Comparison of ENCODE assay signal across 9 mouse cellular contexts in genomic region chr7:97079145-97079544, GRCm38 (mm10). TPM values are rescaled to one million over a fixed set of nuclear protein-coding genes. Genes with fewer than 3 reads are reported as not detected.
A peak's percentile ranks its signal among the peaks of the same experiment; 100 is the strongest.
DNase-seq lines count a peak whose midpoint lies in the region; ATAC-seq and TF ChIP-seq lines count a peak whose summit lies in the region.
"Had no signal": no experiment of that assay in that cellular context is flagged by ENCODE, and none has a peak within 500 bp of the region (broad histone marks: within the 10 kb centered on the region; RNA-seq: fewer than 3 reads in every experiment).

No protein-coding gene starts in this region.

- H3K4me3 ChIP-seq in liver, embryonic 14.5 days (ENCODE audit: insufficient read depth in 1 of 2, low read depth in 2 of 2, low read length in 2 of 2) = no peak overlapping the region
- H3K4me3 ChIP-seq in kidney, embryonic 15.5 days (replicated peaks) = no peak overlapping the region
- no peak overlapping the region for H3K4me3 ChIP-seq in lung, postnatal 0 days (ENCODE audit: low read depth, low read length)
- H3K4me3 ChIP-seq: embryonic facial prominence, embryonic 12.5 days had no signal

- no peak overlapping the region for H3K4me2 ChIP-seq in liver, embryonic 14.5 days (ENCODE audit: low read depth)
- no peak overlapping the region for H3K4me2 ChIP-seq in kidney, embryonic 15.5 days
- H3K4me2 ChIP-seq in lung, postnatal 0 days (replicated peaks; ENCODE audit: low read depth, low read length) = no peak overlapping the region
- H3K4me2 ChIP-seq: embryonic facial prominence, embryonic 12.5 days had no signal

- peak in 1 of 3 experiments; percentile 37 for DNase-seq in liver, embryonic 14.5 days (ENCODE audit: low read depth in 3 of 3, low spot score in 3 of 3)
- no peak for DNase-seq in liver
- peak; percentile 18 for DNase-seq in ZHBTc4 (ENCODE audit: low read depth, low spot score)
- DNase-seq in forelimb bud, embryonic 11.5 days (ENCODE audit: low read depth, low spot score) = peak; percentile 27
- peak; percentile 89 for DNase-seq in lung, postnatal 0 days (ENCODE audit: low spot score)
- DNase-seq in spleen, postnatal 4 days (ENCODE audit: low spot score in 2 of 2) = no peak
- DNase-seq in adrenal gland, postnatal 10 days = no peak

- TF ChIP-seq EP300 in liver, embryonic 14.5 days (IDR thresholded peaks at IDR 0.05; ENCODE audit: low read depth) = no peak
- peak; percentile 71 for TF ChIP-seq EP300 in lung, postnatal 0 days (IDR thresholded peaks at IDR 0.05)

- no peak overlapping the region for H3K27ac ChIP-seq in liver, embryonic 14.5 days
- H3K27ac ChIP-seq in kidney, embryonic 15.5 days = 0 out of 2 replicates have a peak overlapping the region, but pooled peaks have one; percentile 96
- peak overlapping the region; percentile 73 for H3K27ac ChIP-seq in lung, postnatal 0 days (ENCODE audit: low read length)
- H3K27ac ChIP-seq: embryonic facial prominence, embryonic 12.5 days had no signal

- 12% methylated on average over 6 of the region's 6 CpGs for WGBS in liver, embryonic 14.5 days (ENCODE audit: insufficient replicate concordance)
- 18% methylated on average over 6 of the region's 6 CpGs for WGBS in kidney, embryonic 15.5 days
- 9% methylated on average over 6 of the region's 6 CpGs for WGBS in lung, postnatal 0 days

- no peak for ATAC-seq in liver, embryonic 14.5 days (ENCODE audit: insufficient read depth)
- no peak for ATAC-seq in kidney, embryonic 15.5 days (replicated peaks; ENCODE audit: low FRiP score)
- peak; percentile 26; the same call in 1 of the 2 replicates for ATAC-seq in lung, postnatal 0 days

- H3K36me3 ChIP-seq in liver, embryonic 14.5 days (replicated peaks; ENCODE audit: control insufficient read depth, insufficient read depth, low read depth) = no peaks in the 10 kb centered on the region
- no peaks in the 10 kb centered on the region for H3K36me3 ChIP-seq in kidney, embryonic 15.5 days
- H3K36me3 ChIP-seq in lung, postnatal 0 days (ENCODE audit: insufficient read depth, low read length) = no peaks in the 10 kb centered on the region
- H3K36me3 ChIP-seq: embryonic facial prominence, embryonic 12.5 days had no signal

- H3K9ac ChIP-seq in liver, embryonic 14.5 days (replicated peaks) = no peak overlapping the region
- no peak overlapping the region for H3K9ac ChIP-seq in kidney, embryonic 15.5 days
- H3K9ac ChIP-seq in lung, postnatal 0 days (replicated peaks; ENCODE audit: low read depth) = no peak overlapping the region
- H3K9ac ChIP-seq: embryonic facial prominence, embryonic 12.5 days had no signal

- no peaks in the 10 kb centered on the region for H3K9me3 ChIP-seq in liver, embryonic 14.5 days (ENCODE audit: control insufficient read depth, low read length)
- no peaks in the 10 kb centered on the region for H3K9me3 ChIP-seq in kidney, embryonic 15.5 days (replicated peaks)
- no peaks in the 10 kb centered on the region for H3K9me3 ChIP-seq in lung, postnatal 0 days (ENCODE audit: low read length)
- H3K9me3 ChIP-seq: embryonic facial prominence, embryonic 12.5 days had no signal

- no peaks in the 10 kb centered on the region for H3K27me3 ChIP-seq in liver, embryonic 14.5 days (ENCODE audit: control insufficient read depth, insufficient read depth, low read length)
- H3K27me3 ChIP-seq in kidney, embryonic 15.5 days = no peaks in the 10 kb centered on the region
- H3K27me3 ChIP-seq in lung, postnatal 0 days (replicated peaks; ENCODE audit: insufficient read depth, low read length) = no peaks in the 10 kb centered on the region
- H3K27me3 ChIP-seq: embryonic facial prominence, embryonic 12.5 days had no signal

- peaks cover 2 to 16% of the 10 kb centered on the region in 2 experiments for H3K4me1 ChIP-seq in liver, embryonic 14.5 days (replicated peaks; ENCODE audit: control insufficient read depth in 2 of 2, insufficient read depth in 2 of 2, low read length in 1 of 2)
- H3K4me1 ChIP-seq in kidney, embryonic 15.5 days = peaks cover 51% of the 10 kb centered on the region
- peaks cover 6% of the 10 kb centered on the region; the same call in 1 of the 2 replicates for H3K4me1 ChIP-seq in lung, postnatal 0 days (ENCODE audit: insufficient read depth, low read depth, low read length)

- TF ChIP-seq CTCF in liver, embryonic 14.5 days (IDR thresholded peaks at IDR 0.05; ENCODE audit: low read depth) = peak; percentile 42
- peak; percentile 66 for TF ChIP-seq CTCF in lung, postnatal 0 days (IDR thresholded peaks at IDR 0.05)

RNA-seq across cellular contexts. Expression of gene Gab2, which starts 2.2 kb away (rescaled TPM):
- polyA plus RNA-seq in liver, embryonic 14.5 days (2012; rRNA removed) = 2.2 and 2.4 TPM in 2 replicates
- 1.9 and 2.0 TPM in 2 replicates for polyA plus RNA-seq in liver, embryonic 14.5 days (2014; fragmentation: Nextera tagmentation; extraction: Ambion mirVana)
- 13.1 and 14.5 TPM in 2 replicates for polyA plus RNA-seq in kidney, embryonic 15.5 days (2015; fragmentation: Nextera tagmentation; extraction: Ambion mirVana)
- 7.0 and 7.7 TPM in 2 replicates for polyA plus RNA-seq in lung, postnatal 0 days (2015; fragmentation: Nextera tagmentation; extraction: Ambion mirVana)
- total RNA-seq in adrenal gland, postnatal 10 days (2021) = 10 to 100 TPM; 18.1 to 20.9 TPM

Comparison
In these comparisons a context has a peak if more than half of its experiments do, and no peak if none do; other contexts are left out.
1. DNase-seq: peak in ZHBTc4 (single experiment), forelimb bud, embryonic 11.5 days (single experiment) and lung, postnatal 0 days (single experiment); none in liver (single experiment), spleen, postnatal 4 days (0 of 2) and adrenal gland, postnatal 10 days (single experiment).